Mouse (Mus musculus): Measurements from ENCODE around the gene P2rx5.

P2rx5 gene

DNA sequence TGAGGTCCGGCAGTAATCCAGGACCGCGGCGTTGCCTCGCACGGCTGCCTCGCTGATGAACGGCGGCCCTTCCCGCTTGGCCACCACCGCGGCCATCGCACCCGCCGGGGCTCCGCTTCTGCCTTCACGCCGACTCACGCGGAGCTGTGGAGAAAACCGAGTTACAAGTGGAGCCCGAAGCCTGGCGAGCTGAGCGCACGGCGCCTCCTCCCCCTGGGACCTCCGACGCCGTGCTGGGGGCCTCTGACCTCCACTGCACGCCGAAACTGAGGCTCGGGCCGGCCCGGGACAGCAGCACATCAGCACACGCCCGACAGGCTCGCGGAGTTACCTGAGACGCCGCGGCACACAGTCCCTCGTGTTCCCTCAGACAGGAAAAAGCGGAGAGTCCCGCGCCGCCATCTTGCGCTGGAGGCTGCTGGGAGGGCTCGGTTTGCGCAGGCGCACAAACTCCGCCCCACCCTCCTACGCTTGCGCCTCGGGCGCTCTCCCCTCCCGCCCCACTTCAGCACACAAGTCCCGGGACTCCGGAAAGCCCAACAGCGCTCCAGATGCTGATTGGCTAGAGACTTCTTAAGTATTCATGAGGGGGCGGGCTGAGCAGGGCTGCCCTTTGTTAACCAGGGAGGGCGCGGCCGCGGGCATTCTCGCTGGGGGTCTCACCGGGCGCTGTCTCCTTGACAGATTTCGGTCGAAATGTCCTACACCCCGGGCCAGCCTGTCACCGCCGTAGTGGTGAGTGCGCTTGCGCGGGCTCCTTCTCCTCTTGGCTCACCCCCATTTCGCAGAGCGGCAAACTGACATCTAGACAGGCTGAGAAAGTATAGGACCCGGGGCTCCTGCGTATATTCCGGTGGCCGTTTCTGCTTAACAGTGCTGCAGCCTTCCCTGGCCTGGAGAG, 16.6 kb downstream of the P2rx5 start, which contains the start of the genes Emc6 and Tax1bp3:
Emc6 (minus strand) TSS at position 430 of the 901 bp plus-strand sequence.
Tax1bp3 (plus strand) TSS at position 476 of the 901 bp plus-strand sequence.
- peak; percentile 94 for DNase-seq

DNA sequence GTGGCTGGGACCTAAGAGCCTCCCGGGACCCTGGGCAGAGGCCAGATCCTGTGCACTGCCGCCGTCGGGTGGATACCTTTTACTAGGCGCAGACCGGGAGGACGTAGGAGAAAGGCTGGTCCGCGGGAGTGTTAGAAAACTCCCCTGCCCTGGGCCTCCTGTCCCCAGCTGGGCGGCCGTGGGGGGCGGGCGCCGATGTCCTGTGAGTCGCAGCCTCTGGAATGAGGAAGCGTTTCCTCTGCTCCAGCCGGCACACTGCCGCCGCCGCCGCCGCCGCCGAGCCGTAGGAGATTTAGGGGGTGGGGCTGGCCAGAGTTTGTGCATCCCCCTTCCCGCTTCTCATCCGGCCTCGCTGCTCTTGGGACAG, 17.3 kb downstream of the P2rx5 start:
- no peak for DNase-seq

- DNase-seq, result no peak
These were observed 17.7 kb downstream of the P2rx5 start for GRCm38 (mm10) chr11:73177895-73178294.

- no peak for DNase-seq
These were observed 25.8 kb downstream of the P2rx5 start for GRCm38 (mm10) chr11:73185872-73186615.

GRCm38 (mm10) chr11:73187231-73187630, 27.0 kb downstream of the P2rx5 start:
- no peak for DNase-seq

DNA sequence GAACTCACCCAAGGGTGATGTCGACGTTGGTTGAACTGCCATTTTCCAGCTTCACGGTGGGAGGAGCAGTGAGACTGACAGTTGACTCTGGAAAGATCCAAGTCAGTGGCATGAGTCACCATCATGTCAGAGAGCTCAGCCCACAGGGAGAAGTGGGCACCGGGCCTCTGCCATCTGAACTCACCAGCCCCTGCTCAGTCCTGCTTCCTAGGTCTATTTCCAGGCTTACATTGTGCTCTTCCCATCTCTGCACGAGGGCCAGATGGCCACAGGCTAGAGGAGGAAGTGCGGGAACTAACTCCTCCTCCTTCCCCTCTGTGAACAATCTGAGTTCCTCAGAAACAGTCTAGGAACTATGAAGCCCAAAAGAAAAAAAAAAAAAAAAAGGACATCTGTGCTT, 32.8 kb downstream of the P2rx5 start:
- DNase-seq, result no peak

- no peak for DNase-seq
These were observed 34.2 kb downstream of the P2rx5 start for GRCm38 (mm10) chr11:73194444-73194843.

DNA sequence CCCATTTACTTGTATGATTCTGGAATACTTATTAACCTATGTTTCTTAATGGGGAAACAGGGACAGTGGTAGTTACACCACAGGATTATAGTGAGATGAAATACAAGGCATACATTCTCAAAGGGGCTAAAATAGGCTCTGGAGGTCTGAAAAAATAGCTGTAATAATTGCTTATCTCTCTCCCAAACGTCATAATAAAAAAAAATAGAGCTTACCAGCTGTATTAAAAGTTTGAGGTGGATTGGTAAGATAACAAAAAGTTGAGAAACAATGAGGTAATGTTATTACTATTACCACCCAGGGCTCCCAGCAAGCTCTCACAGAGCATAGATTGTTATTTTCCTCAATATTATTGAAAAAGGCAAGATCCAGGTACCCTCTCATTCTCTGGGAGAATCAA, 38.0 kb downstream of the P2rx5 start:
- no peak for DNase-seq

- DNase-seq, result peak; percentile 89
These were observed 38.5 kb downstream of the P2rx5 start, which contains the start of gene Ctns for GRCm38 (mm10) chr11:73198603-73199229. TSS of gene Ctns (minus strand) at chr11:73199042.

DNA sequence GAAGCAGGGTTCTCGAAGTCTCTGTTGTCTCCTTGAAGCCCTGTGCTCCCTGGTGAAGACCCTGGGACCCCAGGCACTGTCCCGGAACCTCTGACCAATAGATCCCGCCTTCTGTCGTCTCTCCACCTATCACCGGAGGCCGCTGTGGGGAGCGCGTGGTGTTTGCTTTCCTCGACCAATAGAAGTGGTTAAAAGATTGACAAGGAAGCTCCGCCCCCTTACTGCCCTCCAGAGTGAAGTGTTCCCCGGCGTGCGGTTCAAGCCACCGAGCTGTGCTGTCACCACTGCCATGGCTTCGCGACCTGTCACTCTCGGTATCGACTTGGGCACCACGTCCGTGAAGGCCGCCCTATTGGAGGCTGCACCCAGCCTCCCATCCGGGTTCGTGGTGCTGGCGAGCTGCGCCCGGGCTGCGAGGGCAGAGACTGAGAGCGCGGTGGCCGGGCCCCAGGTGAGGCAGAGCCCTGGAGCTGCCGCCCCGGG, 39.0 kb downstream of the P2rx5 start, which contains the start of gene Shpk:
Shpk (plus strand) TSS at position 231 of the 483 bp plus-strand sequence.
- DNase-seq, result peak; percentile 94

DNA sequence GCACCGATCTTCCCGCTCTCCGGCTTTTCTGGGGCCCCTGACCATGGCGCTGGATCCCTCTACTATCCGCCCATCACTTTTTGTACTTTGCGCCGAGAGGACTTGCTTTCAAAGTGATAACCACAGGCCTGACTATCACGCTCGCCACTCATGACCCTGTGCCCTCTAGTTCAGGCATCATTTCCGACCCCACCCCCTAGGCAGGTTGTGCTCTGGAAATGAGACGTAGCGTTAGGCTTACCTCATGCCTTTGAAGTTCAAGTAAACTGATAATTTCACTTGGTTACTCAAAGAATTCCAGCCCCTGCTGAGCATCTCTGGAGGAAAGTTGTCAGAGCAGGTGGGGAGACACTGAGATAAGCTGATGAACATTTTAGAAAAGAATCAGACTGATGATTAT, 39.7 kb downstream of the P2rx5 start:
- no peak for DNase-seq

GRCm38 (mm10) chr11:73201021-73201420, 40.8 kb downstream of the P2rx5 start:
- no peak for DNase-seq

DNA sequence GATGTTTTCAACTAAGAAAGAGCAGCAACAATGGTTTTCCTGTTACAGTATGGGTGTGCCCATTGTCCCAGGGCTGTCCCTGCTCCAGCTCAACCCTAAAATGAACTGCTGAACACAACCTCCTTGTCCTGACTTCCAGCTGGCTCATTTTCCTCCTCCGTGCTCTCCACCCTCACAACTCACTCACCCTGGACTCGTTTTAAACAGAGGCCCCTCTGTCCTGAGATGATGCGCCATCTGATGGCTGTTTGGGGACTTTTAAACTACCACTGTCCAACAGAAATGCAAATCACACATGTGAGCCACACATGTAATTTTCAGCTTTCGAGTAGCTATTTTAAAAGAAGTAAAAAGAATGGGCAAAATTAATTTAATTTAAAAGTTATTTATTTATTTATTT, 41.4 kb downstream of the P2rx5 start:
- DNase-seq, result no peak

- no peak for DNase-seq
These were observed 43.7 kb downstream of the P2rx5 start for GRCm38 (mm10) chr11:73203895-73204294.

- DNase-seq, result no peak
These were observed 45.0 kb downstream of the P2rx5 start for GRCm38 (mm10) chr11:73205194-73205593.

DNA sequence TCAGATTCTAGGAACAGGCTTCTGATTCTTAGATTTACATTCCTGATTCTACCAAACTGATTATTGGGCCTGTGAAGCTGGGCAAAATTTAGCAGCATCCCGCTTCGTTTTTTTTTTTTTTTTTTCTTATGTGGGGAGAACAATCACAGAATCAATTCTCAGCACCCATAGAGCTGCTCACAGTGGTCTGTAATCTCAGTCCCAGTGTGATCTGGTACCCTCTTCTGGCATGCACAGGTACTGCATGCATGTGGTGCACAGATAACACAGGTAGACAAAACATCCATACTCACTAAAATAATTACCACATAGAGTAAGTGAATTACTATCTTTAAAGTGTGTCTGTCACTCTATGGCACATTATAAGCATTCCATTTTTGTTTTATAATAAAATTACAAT, 47.4 kb downstream of the P2rx5 start:
- DNase-seq, result no peak

DNA sequence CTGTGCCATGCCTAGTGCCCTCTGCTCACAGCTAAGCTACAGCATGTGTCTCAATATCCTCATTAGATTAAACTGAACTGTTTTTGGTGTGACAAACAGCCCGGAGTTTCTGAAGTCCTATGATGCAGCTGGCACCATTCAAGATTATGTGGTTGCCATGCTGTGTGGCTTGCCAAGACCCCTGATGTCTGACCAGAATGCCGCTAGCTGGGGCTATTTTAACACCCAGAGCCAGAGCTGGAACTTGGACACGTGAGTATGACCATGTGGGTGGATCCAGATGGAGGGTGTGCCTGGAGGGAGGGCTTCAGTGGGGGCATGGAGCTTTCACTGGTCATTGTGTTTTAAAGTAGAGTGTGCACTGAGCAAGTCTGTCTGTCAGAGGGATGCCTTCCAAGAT, 53.7 kb downstream of the P2rx5 start:
- no peak for DNase-seq

GRCm38 (mm10) chr11:73219671-73220070, 59.5 kb downstream of the P2rx5 start:
- no peak for DNase-seq

GRCm38 (mm10) chr11:73220651-73221050, 60.4 kb downstream of the P2rx5 start:
- no peak for DNase-seq
